Mouse (Mus musculus): ENCODE data around the gene Gmpr. TPM values are rescaled to one million over a fixed set of nuclear protein-coding genes. Genes with fewer than 3 reads are reported as not detected.
A peak's percentile ranks its signal among the peaks of the same experiment; 100 is the strongest.

The Gmpr gene
- total RNA-seq, 1 experiment from 2014 or later, result 201 TPM

DNA sequence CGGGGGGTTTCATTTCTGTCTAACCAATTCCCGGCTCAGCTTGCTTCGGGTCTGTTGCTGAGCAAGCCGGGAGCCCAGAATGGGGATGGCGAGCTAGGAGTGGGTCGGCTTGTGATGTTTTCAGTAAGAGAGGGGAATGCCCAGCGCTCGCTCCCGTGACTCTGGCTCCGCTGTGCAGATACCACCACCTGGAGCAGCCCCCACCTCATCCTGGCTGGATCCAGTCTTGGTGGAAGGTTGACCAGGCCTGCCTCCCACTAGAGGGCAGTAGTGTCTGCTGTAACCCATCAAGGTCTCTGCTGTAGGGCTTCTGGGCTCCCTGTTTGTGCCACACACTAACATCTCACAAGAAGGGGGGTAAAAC, 31.9 kb downstream of the Gmpr start:
- peak; percentile 86 for DNase-seq

GRCm38 (mm10) chr13:45545974-45546373, 38.7 kb downstream of the Gmpr start:
- DNase-seq, result peak; percentile 25

GRCm38 (mm10) chr13:45546946-45547345, 39.7 kb downstream of the Gmpr start:
- no peak for DNase-seq

GRCm38 (mm10) chr13:45547549-45547948, 40.3 kb downstream of the Gmpr start:
- no peak for DNase-seq

DNA sequence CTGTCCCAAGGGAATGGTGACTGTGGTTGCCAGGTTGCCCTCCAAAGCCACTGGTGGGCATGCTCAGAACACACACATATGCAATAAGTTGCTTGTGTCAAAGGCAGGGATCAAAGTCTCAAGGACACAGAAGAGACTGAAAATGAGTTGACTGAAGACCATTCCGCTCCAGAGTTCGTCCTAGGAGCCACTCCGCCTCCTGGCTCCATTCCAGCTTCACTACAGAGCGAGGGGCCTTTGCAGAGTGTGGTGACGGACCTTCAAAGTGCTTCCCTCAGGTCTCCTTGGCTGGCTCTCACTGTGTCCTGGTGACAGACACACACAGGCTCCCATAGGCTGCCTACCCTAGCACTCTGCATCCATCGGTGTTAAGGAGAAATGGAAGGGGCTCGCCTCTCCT, 46.4 kb downstream of the Gmpr start:
- DNase-seq, result peak; percentile 44

GRCm38 (mm10) chr13:45558367-45558766, 51.1 kb downstream of the Gmpr start:
- DNase-seq, result no peak

- DNase-seq, result no peak
Observed at GRCm38 (mm10) chr13:45559258-45559657, 52.0 kb downstream of the Gmpr start.

GRCm38 (mm10) chr13:45560543-45560942, 53.3 kb downstream of the Gmpr start:
- DNase-seq, result no peak

- DNase-seq, result no peak
Observed at GRCm38 (mm10) chr13:45562011-45562410, 54.8 kb downstream of the Gmpr start.

GRCm38 (mm10) chr13:45564946-45565345, 57.7 kb downstream of the Gmpr start:
- DNase-seq, result no peak

- DNase-seq, result no peak
Observed at GRCm38 (mm10) chr13:45569932-45570331, 62.7 kb downstream of the Gmpr start.

GRCm38 (mm10) chr13:45571795-45572262, 64.6 kb downstream of the Gmpr start:
- peak; percentile 83 for DNase-seq

GRCm38 (mm10) chr13:45572768-45573167, 65.5 kb downstream of the Gmpr start:
- DNase-seq, result peak; percentile 79

DNA sequence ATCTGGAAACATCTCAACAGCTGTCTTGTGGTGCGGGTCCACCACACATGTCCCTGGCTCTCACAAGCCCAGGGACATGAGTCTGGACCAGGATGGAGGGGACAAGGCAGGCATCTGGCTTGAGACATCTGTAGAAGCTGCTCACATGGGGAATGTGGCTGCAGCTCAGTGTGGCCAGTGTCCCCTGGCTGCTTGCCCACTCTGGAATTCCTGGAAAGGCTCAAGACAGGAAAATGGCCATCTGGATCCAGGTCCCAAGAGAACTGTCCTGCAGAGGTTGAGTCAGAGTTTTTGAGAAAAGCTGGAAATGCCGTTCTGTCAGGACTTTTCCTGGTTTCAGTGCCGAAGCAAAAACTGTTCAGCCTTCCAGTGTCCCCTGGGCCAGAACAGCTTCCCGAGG, 68.9 kb downstream of the Gmpr start:
- DNase-seq, result peak; percentile 77

DNA sequence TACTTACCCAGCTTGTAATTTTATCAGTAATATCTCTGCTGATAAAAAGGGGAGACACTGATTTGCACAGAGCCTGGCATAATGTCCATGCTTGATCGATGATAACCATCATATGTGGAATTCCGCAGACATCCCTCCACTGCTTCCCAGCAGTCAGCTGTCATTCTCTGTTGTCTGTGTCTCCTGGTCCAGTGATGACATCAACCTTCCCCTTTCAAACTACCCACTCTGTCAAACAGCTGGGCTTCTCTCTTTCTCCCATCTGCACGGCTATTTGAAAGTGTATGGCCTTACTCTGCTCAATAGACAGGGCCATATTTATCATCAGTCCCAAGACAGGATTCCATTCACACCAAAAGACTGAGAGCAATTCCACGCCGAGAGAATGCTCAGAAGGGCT, 70.1 kb downstream of the Gmpr start:
- no peak for DNase-seq

DNA sequence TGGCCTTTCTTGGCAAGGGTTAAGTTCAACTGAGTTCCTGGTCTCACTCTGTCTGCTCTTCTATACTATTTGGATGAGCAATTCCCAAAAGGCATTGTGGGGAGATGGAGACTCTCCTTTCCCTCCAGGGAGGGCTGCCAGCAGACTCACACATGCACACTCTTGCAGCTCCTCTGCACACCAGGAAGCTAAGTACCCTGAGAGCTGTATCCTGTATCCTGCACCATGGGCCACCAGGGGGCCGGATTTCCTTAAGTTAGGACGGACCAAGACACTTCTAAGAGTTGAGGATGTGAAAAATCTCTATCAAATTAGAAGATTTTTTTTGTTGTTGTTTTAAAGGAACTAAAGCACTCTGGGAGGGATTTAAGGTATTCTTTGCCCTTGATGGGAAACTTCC, 70.5 kb downstream of the Gmpr start:
- peak; percentile 55 for DNase-seq

DNA sequence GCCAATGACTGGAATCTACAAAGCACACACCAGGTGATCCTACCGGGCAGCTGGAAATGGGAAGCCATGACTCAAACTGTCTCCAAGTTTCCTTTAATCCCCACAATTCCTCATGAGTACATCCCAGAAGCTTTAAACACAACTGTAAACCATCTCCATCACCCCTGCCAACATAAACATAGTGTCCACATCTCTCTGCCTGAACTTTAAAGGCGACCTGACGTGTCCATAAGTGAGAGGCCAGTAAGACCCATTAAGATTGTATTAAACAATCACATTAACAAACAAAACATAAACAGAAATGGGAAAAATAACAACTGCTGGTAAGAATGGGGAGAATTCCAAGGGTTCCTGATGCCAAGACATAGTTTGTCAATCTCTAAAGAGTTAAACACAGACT, 72.5 kb downstream of the Gmpr start:
- DNase-seq, result no peak

- DNase-seq, result no peak
Observed at GRCm38 (mm10) chr13:45582294-45582693, 75.0 kb downstream of the Gmpr start.

GRCm38 (mm10) chr13:45583061-45583460, 75.8 kb downstream of the Gmpr start:
- no peak for DNase-seq

DNA sequence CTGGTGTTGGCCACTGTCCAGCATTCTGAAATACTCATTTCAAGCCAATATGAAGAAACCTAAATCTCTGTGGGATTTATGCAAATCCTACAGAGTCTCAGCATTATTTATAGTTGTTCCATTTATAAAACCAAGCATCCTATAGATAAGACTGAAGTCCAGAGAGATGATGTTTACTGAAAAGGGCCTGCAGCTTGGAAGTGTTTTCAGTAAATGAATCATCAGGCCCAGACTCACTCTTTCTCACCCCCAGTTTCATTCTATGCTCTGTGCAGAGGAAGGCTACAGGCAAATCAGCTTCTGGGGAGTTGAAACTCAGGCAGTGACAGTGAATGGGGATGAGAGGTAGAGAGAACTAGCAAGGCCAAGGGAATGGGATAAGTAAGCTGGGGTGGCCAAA, 83.7 kb downstream of the Gmpr start:
- DNase-seq, result no peak

GRCm38 (mm10) chr13:45593914-45594313, 86.7 kb downstream of the Gmpr start:
- no peak for DNase-seq

GRCm38 (mm10) chr13:45595416-45595815, 88.2 kb downstream of the Gmpr start:
- no peak for DNase-seq

DNA sequence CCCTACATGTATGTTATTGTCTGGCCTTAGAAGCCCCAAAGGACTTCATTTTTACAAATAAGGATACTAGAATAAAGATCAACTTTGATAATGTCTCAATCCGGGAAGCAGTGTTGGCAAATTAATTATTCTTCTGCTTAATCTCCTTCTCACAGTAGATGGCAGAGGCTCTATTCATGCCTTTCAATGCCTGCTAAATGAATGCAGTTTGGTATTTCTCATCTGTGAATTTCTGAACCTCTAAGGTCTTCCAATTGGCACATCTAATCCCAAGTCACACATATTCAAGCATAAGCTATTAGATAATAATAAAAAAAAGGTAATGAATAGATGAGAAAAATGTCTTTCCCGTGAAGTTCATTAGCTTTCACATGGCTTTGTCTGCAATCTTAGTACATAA, 92.6 kb downstream of the Gmpr start:
- no peak for DNase-seq

DNA sequence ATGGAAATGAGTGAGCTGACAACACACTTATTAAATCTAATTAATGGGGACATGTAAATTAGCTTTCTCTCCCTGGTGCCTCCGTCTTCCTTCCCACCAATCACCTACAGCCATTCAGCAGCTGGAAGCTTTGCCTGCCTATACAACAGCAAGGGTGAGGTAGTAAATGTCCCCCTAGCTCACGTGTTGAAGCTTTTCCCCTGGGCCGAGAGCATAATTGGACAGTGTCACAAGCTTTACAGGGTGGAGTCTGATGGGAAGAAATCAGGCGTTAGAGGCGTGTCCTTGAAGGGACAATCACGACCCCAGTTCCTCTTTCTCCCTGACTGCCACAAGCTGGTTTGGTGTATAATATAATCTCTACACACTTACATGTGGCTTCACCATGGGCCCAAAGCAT, 93.2 kb downstream of the Gmpr start:
- DNase-seq, result no peak
